Mouse (Mus musculus) testis, postnatal 10 days (tissue): ENCODE data around the gene Selenbp2.
A peak's percentile ranks its signal among the peaks of the same experiment; 100 is the strongest.
"Not testable (repeated sequence)": the region's sequence is repeated elsewhere in the genome, so short reads cannot be mapped to it uniquely, and the experiment has no call there.

Experiments
- DNase-seq: peaks from one replicate; pipeline ENCODE4 v3.0.0; 2021; ENCODE audit warnings: low spot score

The Selenbp2 gene

DNA sequence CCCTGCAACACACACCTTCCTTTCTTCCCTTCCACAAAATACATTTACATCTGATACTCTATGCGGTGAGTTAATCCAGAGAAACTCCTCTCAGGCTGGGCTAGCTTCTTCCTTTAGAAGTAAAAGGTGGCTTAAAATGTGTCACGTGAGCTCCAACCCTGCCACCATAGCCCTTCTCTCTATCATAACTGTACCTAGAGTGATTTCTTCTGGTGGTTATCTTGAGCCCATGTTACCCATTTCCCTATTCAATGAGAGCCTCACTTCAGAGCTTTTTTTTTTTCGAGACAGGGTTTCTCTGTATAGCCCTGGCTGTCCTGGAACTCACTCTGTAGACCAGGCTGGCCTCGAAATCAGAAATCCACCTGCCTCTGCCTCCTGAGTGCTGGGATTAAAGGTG is 1.7 kb upstream of the Selenbp2 start:
- DNase-seq, result not testable (repeated sequence)

DNA sequence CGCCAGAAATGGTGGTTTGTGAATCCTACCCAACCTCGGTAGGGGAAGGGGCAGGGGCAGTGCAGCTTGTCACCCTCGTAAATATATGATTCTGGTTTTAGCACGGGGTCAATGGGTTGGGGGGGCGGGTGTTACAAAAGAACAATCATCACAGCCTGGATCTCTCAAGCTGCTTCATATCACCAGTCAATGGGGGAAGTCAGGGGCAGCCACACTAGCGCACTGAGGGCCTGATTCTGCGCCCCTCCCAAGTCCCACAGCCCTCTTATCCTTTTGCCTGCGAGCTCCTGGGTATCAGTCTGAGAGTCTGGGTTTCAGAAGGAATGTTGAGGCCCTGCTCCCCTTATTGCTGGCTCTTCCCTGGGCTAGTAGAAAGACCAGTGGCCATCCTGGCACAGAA is 518 bp downstream of the Selenbp2 start:
- DNase-seq, result not testable (repeated sequence)

GRCm38 (mm10) chr3:94695591-94695990 is 2.2 kb downstream of the Selenbp2 start:
- DNase-seq, result not testable (repeated sequence)

- not testable (repeated sequence) for DNase-seq
These were observed 2.9 kb downstream of the Selenbp2 start for GRCm38 (mm10) chr3:94696257-94696656.

GRCm38 (mm10) chr3:94702163-94702810 is 8.9 kb downstream of the Selenbp2 start:
- DNase-seq, result not testable (repeated sequence)

DNA sequence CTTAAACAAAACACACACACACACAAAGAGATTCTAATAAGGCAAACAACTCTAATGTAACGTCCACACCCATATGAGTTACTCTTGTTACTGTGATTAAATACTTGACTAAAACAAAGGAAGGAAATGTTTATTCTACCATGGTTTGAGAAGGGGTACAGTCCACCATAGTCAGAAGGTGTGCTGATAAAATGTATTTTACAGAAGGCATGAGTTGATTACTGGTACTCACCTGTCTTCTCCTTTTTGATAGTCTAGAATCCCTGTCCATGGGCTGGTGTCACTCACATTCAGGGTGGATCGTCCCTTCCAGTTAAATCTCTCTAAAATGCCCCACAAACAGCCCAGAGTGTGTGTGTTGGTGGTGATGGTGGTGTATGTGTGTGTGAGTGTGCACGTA is 9.5 kb downstream of the Selenbp2 start:
- no peak for DNase-seq

GRCm38 (mm10) chr3:94703364-94703763 is 10.0 kb downstream of the Selenbp2 start:
- peak; percentile 63 for DNase-seq

DNA sequence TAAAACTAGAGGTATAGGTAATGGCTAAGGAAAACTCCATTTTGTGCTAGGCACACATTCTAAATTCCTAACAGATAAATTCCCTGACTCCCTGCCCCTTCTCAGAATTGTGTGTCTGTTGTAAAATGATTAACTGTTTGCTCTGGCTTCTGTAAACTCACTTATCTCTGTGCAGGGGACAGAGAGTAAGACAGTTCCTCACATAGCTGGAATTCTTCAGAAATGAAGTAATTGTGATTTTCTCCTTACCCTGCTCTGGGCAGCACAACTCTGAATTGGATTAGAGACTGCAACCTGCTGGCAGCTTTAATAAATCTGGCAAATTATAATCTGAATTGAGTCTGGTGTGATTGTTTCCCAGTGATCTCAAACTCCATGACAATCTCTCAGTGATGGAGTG is 17.2 kb downstream of the Selenbp2 start:
- DNase-seq, result not testable (repeated sequence)

GRCm38 (mm10) chr3:94713424-94713823 is 20.1 kb downstream of the Selenbp2 start:
- not testable (repeated sequence) for DNase-seq

- DNase-seq, result not testable (repeated sequence)
These were observed 24.9 kb downstream of the Selenbp2 start for GRCm38 (mm10) chr3:94718253-94718652.

GRCm38 (mm10) chr3:94723637-94724036 is 30.3 kb downstream of the Selenbp2 start:
- not testable (repeated sequence) for DNase-seq

GRCm38 (mm10) chr3:94745691-94746090 is 52.3 kb downstream of the Selenbp2 start:
- no peak for DNase-seq
